Comparison of ENCODE assay signal across 9 mouse cellular contexts in genomic region chr11:77872685-77873084, GRCm38 (mm10). TPM values are rescaled to one million over a fixed set of nuclear protein-coding genes. Genes with fewer than 3 reads are reported as not detected.
DNase-seq lines count a peak whose midpoint lies in the region; ATAC-seq and TF ChIP-seq lines count a peak whose summit lies in the region.
"Had no signal": no experiment of that assay in that cellular context is flagged by ENCODE, and none has a peak within 500 bp of the region (broad histone marks: within the 10 kb centered on the region; RNA-seq: fewer than 3 reads in every experiment).

No protein-coding gene starts in this region.

- in situ Hi-C loops in ES-E14 (cut with MboI; ENCODE audit: low sequenced_read_pairs in 2 of 2, unreplicated experiment in 2 of 2): no loop called here

- H3K9ac ChIP-seq in heart, embryonic 12.5 days: peak overlapping the region; percentile 56; the same call in 1 of the 2 replicates
- H3K9ac ChIP-seq in ES-E14 (ENCODE audit: insufficient read depth, low read depth, low read length, poor library complexity, severe bottlenecking): peak overlapping the region; percentile 27
- peak overlapping the region; percentile 35 for H3K9ac ChIP-seq in forebrain, postnatal 0 days
- H3K9ac ChIP-seq in midbrain, embryonic 12.5 days (replicated peaks): no peak overlapping the region

- H3K27me3 ChIP-seq in heart, embryonic 12.5 days (replicated peaks): no peaks in the 10 kb centered on the region
- no peaks in the 10 kb centered on the region for H3K27me3 ChIP-seq in forebrain, postnatal 0 days (ENCODE audit: insufficient read depth, low read length)
- peaks cover 46% of the 10 kb centered on the region for H3K27me3 ChIP-seq in midbrain, embryonic 12.5 days

- 0 out of 2 replicates have a peak overlapping the region, but pooled peaks have one; percentile 6 for H3K27ac ChIP-seq in heart, embryonic 12.5 days (ENCODE audit: poor library complexity, severe bottlenecking)
- no peak overlapping the region for H3K27ac ChIP-seq in ES-E14 (ENCODE audit: insufficient read depth, low read depth, low read length, poor library complexity, severe bottlenecking)
- H3K27ac ChIP-seq in forebrain, postnatal 0 days (ENCODE audit: low read depth, low read length): peak overlapping the region; percentile 81
- peak overlapping the region; percentile 7 for H3K27ac ChIP-seq in midbrain, embryonic 12.5 days (replicated peaks)
- H3K27ac ChIP-seq: gastrocnemius, adult 2 months had no signal

- ATAC-seq in heart, embryonic 12.5 days (ENCODE audit: insufficient number of reproducible peaks, low FRiP score): peak; percentile 30; the same call in 1 of the 2 replicates
- 0 out of 2 replicates have a peak, but pooled peaks have one; percentile 5 for ATAC-seq in forebrain, postnatal 0 days
- ATAC-seq in midbrain, embryonic 12.5 days (ENCODE audit: low FRiP score, low read depth): no peak

- peaks cover 59% of the 10 kb centered on the region for H3K4me1 ChIP-seq in heart, embryonic 12.5 days (replicated peaks)
- peaks cover 17 to 33% of the 10 kb centered on the region in 2 experiments for H3K4me1 ChIP-seq in ES-E14 (ENCODE audit: control insufficient read depth in 2 of 2, insufficient read depth in 2 of 2, low read length in 2 of 2, poor library complexity in 1 of 2)
- H3K4me1 ChIP-seq in forebrain, postnatal 0 days (ENCODE audit: insufficient read depth): peaks cover 66% of the 10 kb centered on the region
- peaks cover 66% of the 10 kb centered on the region for H3K4me1 ChIP-seq in midbrain, embryonic 12.5 days

- TF ChIP-seq CTCF in forebrain, postnatal 0 days (IDR thresholded peaks at IDR 0.05; ENCODE audit: low read depth): no peak

- WGBS in heart, embryonic 12.5 days: 4% methylated on average over 7 of the region's 7 CpGs
- WGBS in forebrain, postnatal 0 days: 23% methylated on average over 7 of the region's 7 CpGs
- 8% methylated on average over 7 of the region's 7 CpGs for WGBS in midbrain, embryonic 12.5 days

- peak overlapping the region; percentile 13 for H3K4me3 ChIP-seq in heart, embryonic 12.5 days
- peak overlapping the region; percentile 12 to 37; a peak in 3 of 4 replicates for H3K4me3 ChIP-seq in ES-E14 (ENCODE audit: insufficient read depth in 1 of 2, low read depth in 1 of 2, low read length in 2 of 2, poor library complexity in 1 of 2, severe bottlenecking in 1 of 2)
- no peak overlapping the region for H3K4me3 ChIP-seq in forebrain, postnatal 0 days (ENCODE audit: low read depth, low read length)
- no peak overlapping the region for H3K4me3 ChIP-seq in midbrain, embryonic 12.5 days
- H3K4me3 ChIP-seq: gastrocnemius, adult 2 months had no signal

- H3K4me2 ChIP-seq in heart, embryonic 12.5 days: peak overlapping the region; percentile 61
- H3K4me2 ChIP-seq in forebrain, postnatal 0 days (ENCODE audit: low read depth): 0 out of 2 replicates have a peak overlapping the region, but pooled peaks have one; percentile 15
- H3K4me2 ChIP-seq in midbrain, embryonic 12.5 days (replicated peaks): peak overlapping the region; percentile 24

- no peaks in the 10 kb centered on the region for H3K36me3 ChIP-seq in heart, embryonic 12.5 days
- no peaks in the 10 kb centered on the region for H3K36me3 ChIP-seq in ES-E14 (ENCODE audit: control insufficient read depth, insufficient read depth, low read length, poor library complexity, severe bottlenecking)
- H3K36me3 ChIP-seq in forebrain, postnatal 0 days (ENCODE audit: insufficient read depth): no peaks in the 10 kb centered on the region
- no peaks in the 10 kb centered on the region for H3K36me3 ChIP-seq in midbrain, embryonic 12.5 days

- DNase-seq in heart, postnatal 4 days: no peak
- DNase-seq in ES-E14 (ENCODE audit: low read depth, low spot score): no peak
- DNase-seq in forebrain, postnatal 0 days: no peak
- no peak for DNase-seq in adrenal gland, postnatal 10 days
- DNase-seq in frontal cortex, postnatal 14 days (ENCODE audit: low spot score in 2 of 2): no peak
- DNase-seq in gastrocnemius, postnatal 4 days (ENCODE audit: low spot score in 2 of 2): no peak
- DNase-seq: gastrocnemius, adult 2 months had no signal

- no peaks in the 10 kb centered on the region for H3K9me3 ChIP-seq in heart, embryonic 12.5 days (replicated peaks)
- H3K9me3 ChIP-seq in ES-E14 (ENCODE audit: control insufficient read depth, insufficient read depth, low read depth, low read length): no peaks in the 10 kb centered on the region
- H3K9me3 ChIP-seq in forebrain, postnatal 0 days (ENCODE audit: low read length): no peaks in the 10 kb centered on the region
- no peaks in the 10 kb centered on the region for H3K9me3 ChIP-seq in midbrain, embryonic 12.5 days

TF ChIP-seq in ES-E14, 5 proteins besides CTCF, POLR2A, EP300 and RAD21:
- TF ChIP-seq HCFC1 (IDR thresholded peaks at IDR 0.05; ENCODE audit: borderline replicate concordance, insufficient read depth, low read length) (no peak), CHD2 (IDR thresholded peaks at IDR 0.05; ENCODE audit: low read depth, low read length) (no peak)

RNA-seq across cellular contexts. Expression of gene Pipox, which starts 21.2 kb away (rescaled TPM):
- 2.3 and 3.1 TPM in 2 replicates for polyA plus RNA-seq in heart, embryonic 12.5 days (2016; fragmentation: Nextera tagmentation; extraction: Ambion mirVana)
- 1 to 10 TPM; 1.9 to 2.5 TPM for total RNA-seq in heart, postnatal 4 days (2021)
- total RNA-seq in ES-E14 (2012; rRNA removed): 27.3 and 33.3 TPM in 2 replicates
- total RNA-seq in forebrain, postnatal 0 days (2014; rRNA removed): 3.8 and 6.8 TPM in 2 replicates
- 3.7 and 4.2 TPM in 2 replicates for polyA plus RNA-seq in forebrain, postnatal 0 days (2015; fragmentation: Nextera tagmentation; extraction: Ambion mirVana)
- polyA plus RNA-seq in midbrain, embryonic 12.5 days (2016; fragmentation: Nextera tagmentation; extraction: Ambion mirVana): 12.0 and 14.4 TPM in 2 replicates
- 10 to 100 TPM; 14.0 to 25.8 TPM for total RNA-seq in adrenal gland, postnatal 10 days (2021)
- total RNA-seq in gastrocnemius, postnatal 4 days (2021): under 1 TPM; 0.34 to 0.57 TPM
- total RNA-seq: gastrocnemius, adult 2 months had no signal

RNA-seq across cellular contexts. Expression of gene Sez6, which starts 57.9 kb away (rescaled TPM):
- polyA plus RNA-seq in heart, embryonic 12.5 days (2016; fragmentation: Nextera tagmentation; extraction: Ambion mirVana): 0.18 TPM in 1 of 2 replicates, not detected in the other
- under 1 TPM; 0.14 to 0.19 TPM for total RNA-seq in heart, postnatal 4 days (2021)
- 0.45 and 0.63 TPM in 2 replicates for total RNA-seq in ES-E14 (2012; rRNA removed)
- total RNA-seq in forebrain, postnatal 0 days (2014; rRNA removed): 150 and 194 TPM in 2 replicates
- 183 and 214 TPM in 2 replicates for polyA plus RNA-seq in forebrain, postnatal 0 days (2015; fragmentation: Nextera tagmentation; extraction: Ambion mirVana)
- 39.5 and 40.3 TPM in 2 replicates for polyA plus RNA-seq in midbrain, embryonic 12.5 days (2016; fragmentation: Nextera tagmentation; extraction: Ambion mirVana)
- 1 to 10 TPM; 2.5 to 3.6 TPM for total RNA-seq in adrenal gland, postnatal 10 days (2021)
- 1 to 10 TPM in 1 of 2 experiments, under 1 TPM in 1; 0.21 to 1.0 TPM for total RNA-seq in gastrocnemius, postnatal 4 days (2021)

Comparison
In these comparisons a context has a peak if more than half of its experiments do, and no peak if none do; other contexts are left out.
1. H3K4me3 ChIP-seq: peak in heart, embryonic 12.5 days (single experiment) and ES-E14 (2 of 2); none in forebrain, postnatal 0 days (single experiment) and midbrain, embryonic 12.5 days (single experiment).
2. RNA of gene Sez6, which starts 57.9 kb away (total RNA-seq): 150 to 194 TPM in forebrain, postnatal 0 days; 2.5 to 3.6 TPM in adrenal gland, postnatal 10 days, 0.21 to 1.0 TPM in gastrocnemius, postnatal 4 days, 0.45 to 0.63 TPM in ES-E14 and 0.14 to 0.19 TPM in heart, postnatal 4 days; every median in the first group is over 10 times any median in the second.
3. Peak in every context shown above with its lines, with median percentiles within 50 percentile points of each other: H3K4me2 ChIP-seq.